Mouse (Mus musculus) c-Kit-negative CD71-positive TER-119-positive erythroid progenitor cells, embryonic 14.5 days (primary cell): Measurements from ENCODE around the gene Cpa4.

Experiments used
- DNase-seq: peaks from one replicate; pipeline ENCODE4 v3.0.0-alpha.2; 2013; ENCODE audit warnings: low read depth, low spot score

Cpa4 gene

DNA sequence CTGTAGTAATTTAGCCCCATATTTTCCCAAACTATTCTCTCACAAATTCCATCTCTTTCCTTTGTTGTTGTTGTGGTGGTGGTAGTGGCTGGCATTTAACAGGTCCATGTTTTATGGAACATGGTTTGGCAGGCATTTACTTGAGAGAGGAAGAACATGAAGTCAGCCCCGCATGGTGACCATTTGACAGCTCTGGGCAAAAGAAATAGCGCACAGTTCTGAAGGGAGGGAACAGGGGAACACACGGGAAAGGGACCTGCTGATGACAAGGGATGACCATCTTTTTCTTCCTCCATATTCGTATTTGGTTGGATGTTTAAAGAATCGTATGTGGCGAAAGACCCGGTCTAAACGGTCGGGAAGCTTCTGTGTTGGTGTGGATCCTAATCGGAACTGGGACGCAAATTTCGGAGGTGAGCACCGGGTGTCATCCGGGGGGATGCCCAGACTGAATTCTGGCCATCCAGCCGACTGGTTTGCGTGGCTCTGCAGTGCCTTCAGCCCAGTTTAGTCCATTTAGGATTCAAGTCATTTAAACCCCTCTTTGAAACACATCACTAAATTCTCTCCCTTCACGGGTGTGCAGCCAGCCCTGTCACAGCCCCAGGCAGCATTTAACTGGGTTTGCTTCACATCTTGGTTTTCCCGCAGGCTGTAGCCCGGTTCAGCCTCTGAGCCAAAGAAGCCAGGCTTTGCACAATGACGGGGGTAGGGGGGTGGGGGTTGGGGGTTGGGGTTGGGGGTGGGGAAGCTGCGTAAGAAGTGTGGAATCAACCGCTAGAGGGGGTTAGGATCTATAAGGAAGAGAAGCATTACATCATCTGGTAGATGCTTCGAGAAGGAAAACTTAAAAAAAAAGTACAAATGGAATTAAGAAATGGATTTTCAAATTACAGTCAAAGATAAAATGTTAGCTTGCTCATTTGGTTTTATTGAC is 16.3 kb upstream of the Cpa4 start:
- DNase-seq, result no peak

DNA sequence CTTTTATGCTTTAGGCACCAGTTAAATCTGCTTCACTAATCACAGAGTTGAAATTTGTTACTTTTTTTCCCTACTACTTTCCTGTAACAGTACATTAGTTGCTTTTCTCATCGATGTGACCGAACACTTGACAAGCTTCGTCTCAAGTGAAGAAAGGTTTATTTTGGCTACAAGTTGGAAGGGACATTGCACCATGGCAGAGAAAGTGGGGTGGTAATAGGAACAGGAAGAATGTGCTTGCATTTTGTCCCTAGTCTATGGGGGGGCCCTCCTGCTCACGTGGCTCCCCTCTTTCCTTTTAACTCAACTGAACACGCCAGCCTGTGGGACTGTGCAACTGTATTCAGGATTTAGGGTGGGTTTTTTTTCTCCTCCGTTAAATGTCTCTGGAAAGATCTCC is 15.5 kb upstream of the Cpa4 start:
- no peak for DNase-seq

DNA sequence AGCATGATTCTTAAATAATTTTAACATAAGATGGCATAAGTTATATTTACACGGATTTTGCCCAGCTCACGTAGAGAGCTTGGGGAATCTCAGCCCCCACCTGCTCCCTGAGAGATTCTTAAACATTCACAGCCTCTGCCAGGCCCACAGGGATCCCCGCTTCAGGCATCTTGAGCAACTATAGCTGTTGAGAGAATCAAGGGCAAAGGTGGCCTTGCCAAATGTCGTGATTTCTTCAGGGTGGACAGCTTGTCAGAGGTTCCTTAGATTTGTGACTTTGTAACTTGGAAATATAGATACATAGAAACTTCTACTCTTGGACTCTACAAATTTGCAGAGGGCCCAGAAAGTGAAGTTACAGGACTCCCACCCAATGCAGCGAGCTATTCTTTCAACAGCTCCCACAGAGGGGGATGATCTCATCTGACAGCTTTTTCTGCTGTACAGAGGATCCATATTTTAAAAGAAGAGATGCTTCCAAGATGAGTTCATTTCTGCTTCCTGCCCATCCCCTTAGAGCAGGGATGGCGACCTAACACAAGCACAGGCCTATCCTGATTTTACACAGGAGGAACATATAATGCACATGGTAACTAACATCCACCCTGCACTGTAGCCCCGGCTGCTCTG is 14.7 kb upstream of the Cpa4 start:
- DNase-seq, result no peak

DNA sequence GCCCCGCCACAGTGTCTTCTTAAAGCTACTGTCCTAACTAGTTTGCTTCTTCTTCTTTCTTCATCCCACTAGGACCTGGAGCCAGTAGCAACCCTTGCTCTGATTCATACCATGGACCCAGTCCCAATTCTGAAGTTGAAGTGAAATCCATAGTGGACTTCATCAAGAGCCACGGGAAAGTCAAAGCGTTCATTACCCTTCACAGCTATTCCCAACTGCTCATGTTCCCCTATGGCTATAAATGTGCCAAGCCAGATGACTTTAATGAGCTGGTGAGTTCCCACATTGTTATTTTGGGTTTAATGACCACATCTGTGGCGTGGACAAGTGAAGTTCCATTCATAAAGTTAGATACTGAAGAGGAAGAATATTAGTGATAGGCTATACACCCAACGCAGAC is 14.1 kb upstream of the Cpa4 start:
- no peak for DNase-seq

DNA sequence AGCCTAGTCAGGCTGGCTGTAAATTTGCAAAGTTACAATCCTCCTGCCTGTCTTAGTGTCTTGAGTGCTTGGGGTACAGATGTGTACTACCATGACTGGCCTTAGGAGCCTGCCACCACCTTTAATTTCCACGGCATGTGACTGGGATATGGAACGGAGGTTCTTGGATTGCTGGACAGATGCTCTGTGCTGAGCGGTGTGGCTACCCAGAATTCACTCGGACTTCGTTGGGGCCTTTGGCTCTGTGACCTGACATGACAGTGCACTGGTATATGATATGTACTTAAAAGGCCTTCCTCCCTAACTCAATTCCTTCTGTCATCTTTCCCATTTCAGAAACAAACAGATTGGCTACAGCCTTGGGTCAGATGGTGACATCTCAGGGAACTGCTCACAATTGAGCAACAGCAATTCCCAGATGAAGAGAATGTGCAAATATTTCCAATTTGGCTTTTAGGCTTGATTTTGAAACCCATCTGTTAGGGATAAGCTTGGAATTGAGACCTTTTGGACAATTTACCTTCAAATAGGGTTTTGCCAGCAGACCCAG is 13.5 kb upstream of the Cpa4 start:
- no peak for DNase-seq

DNA sequence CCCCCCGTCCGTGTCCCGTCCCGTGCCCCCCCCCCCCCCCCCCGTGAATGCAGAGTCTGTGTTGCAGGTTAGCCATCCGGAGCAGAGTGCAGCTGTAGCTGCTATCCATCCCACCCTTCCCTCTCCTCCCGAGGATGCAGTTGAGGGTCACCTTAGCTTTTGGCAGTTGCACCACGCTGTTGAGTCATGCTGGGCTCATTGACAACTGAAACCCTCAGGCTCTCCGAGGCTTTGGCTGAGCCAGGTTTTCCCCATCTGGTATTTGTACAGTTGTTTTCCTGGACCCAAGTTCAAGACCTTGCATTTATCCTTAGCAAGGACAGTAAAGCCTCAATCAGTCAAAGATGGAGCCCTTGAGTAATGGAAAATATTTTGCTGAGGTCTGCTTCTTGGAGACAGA is 12.1 kb upstream of the Cpa4 start:
- no peak for DNase-seq

DNA sequence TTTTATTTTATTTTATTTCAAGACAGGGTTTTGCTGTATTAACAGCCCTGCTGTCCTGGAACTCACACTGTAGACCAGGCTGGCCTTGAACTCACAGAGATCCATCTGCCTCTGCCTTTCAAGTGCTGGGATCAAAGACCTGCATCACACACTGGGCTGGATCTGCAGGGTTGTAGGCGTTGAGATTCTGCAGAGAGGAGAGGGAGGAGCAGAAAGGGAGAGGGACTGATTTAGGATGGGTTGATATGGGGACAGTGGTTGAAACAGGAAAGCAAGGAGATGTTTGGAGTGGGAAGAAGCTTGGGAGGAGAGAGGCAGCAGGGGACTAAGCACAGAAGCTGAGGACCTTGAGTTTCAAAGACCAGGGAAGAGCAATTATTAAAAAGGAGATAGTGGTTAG is 8.4 kb upstream of the Cpa4 start:
- DNase-seq, result no peak

DNA sequence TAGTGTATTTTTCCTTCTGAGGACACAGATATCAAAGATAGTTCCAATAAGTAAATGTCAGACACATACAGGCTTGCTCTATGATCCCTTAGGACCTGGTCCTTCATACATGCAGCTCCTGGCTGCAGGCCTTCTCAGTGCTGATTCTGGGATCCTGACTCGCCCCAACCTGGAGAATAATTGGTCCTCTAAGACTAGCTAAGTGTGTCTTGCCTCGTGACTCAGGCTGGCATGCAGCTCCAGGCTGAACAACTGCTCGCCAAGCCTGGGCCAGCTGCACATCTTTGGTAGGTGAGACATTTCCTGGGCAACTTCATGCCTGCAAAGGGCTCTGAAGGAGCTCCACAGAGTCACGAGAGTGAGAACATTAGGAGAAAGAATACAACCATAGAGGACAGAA is 6.0 kb upstream of the Cpa4 start:
- no peak for DNase-seq

DNA sequence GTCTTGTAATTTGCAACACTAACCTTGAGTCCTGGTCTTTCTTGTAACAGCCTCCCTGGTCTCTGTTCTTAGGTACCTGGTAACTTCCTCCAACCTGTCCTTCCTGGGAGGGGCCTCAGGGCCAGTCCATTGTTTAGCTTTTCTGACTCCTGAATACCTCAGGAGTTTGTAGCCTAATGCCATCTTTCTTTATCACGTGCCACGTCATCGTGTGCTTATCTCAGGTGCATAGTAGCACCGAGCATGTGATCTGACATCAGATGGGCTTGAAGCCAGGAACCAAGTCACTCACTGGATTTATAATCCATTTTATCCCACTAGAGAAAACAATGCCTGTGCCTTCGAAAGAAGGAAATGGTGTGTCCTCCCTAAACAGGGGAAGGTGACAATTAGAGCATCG is 4.6 kb upstream of the Cpa4 start:
- DNase-seq, result no peak

DNA sequence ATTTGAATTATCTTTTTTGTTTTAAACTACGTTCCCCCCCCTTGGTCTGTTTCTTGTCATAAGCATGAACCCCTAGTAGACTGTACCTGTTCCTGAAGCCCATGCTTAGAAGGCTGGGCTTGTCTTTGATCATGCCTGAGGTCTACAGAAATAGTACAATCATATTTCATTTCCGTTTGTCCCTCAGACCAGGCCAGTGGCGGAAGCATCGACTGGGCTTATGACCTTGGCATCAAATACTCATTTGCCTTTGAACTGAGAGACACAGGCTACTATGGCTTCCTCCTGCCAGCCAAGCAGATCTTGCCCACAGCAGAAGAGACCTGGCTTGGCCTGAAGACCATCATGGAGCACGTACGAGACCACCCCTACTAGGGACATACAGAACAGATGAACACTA is 4.1 kb upstream of the Cpa4 start:
- DNase-seq, result no peak

DNA sequence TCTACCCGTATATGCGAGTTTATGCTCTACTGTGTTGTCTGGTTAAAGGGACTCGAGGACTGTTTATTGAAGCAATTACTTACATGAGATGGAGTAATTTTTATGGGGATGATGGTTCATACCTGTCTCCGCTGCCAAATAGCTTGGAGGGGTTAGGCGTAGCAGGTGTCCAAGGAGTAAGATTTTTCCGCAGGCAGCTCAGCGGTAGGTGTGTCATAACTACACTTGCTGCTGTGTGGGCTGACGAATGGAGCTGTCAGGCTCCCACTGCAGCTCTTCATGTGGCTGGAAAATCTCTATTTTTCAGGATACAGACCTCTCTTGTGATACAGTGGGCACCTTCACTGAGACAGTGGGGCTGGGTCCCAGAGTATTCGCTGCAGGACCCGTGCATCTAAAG is 1.2 kb downstream of the Cpa4 start:
- DNase-seq, result no peak

DNA sequence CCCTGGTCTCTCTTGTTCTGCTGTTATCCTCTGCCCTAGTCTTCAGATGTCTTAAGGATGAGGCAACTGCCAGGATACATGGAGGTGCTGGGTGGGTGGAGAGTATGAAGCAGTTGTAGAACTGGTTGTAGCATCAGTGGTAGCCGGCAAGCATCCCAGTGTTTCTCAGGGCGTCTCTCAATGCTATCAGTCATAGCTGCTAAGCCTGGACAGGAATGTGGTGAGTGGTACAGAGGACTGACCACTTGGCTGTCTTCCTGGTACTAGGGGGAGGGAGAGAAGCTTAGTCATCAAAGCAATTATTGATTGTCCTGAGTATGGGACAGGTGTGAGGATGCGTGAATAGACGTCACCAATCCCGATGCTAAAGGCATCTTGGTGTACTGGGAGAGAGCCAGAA is 1.8 kb downstream of the Cpa4 start:
- DNase-seq, result no peak

DNA sequence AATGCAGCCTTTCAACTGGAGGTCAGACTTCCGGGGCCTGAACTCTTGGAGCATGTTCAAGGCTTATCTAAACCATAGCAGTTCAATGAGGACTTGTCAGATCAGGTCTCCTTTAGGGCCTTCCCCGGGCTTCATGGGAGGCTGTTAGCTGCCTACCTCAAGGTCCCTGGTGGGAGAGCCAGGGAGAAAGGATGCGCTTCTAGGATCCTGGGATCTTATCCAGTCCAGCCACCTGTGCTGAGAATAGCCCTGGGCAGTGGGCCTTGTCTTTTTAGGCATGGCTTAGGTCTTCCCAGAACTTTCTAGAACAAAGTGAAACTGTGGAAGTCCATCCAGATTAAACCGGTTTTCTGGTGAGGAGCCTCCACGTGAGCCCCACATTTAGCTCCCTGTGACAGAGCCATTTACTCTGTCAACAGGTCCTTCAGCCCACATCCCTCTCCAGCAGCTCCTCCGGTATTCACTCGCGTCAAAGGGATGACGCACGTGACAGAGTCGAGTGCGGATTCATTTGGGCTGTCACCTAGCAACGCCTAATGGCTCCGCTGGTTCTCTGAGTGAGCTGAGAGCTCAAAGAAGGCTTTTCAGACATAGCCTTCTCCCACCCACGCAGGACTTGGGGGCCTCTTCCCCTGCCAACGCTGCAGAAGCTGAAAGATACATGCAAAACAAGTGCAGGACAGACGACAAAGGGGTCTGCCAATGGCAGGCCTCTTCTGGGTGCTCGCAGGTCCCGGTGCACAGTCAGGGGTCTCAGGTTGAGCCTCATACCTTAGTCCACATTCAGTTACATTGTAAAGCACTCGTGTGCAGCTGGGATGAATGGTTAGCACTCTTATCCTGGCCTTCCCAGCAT is 4.5 kb downstream of the Cpa4 start:
- DNase-seq, result no peak

DNA sequence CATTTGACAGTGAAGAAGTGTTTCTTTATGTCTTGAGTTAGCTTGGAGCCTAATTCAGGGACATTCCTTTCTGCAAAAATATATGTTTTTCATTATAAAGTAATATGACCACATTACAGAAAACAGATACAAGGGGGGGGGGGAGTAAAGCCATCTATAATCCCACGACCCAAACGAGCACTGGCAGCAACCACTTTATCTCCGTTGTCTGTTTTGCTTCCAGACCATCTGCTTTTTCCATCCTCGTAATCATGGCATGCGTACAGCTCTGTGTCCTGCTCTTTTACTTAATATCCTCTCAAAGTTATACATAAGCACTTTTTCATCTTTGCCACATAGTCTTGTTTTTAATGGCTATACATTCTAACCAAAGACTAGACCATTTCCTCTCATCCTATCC is 5.2 kb downstream of the Cpa4 start:
- DNase-seq, result no peak

DNA sequence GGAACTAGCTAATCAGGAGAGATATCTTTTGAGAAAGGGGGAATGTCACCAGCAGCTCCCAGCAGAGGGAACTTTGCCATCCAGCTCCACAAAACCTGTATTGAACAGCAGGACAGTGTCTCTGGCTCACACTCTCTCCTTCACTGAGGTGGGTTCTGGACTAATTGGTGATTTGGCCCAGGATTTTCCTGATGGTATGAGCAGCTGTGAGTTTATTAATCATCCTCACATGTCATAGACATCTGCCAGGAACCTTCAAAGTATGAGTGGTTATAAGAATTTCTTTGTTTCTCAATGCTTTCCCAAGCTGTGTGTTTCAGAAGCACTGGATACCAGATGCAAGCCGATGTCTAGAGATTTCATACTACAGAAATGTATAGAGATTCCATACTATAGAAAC is 6.8 kb downstream of the Cpa4 start:
- no peak for DNase-seq

DNA sequence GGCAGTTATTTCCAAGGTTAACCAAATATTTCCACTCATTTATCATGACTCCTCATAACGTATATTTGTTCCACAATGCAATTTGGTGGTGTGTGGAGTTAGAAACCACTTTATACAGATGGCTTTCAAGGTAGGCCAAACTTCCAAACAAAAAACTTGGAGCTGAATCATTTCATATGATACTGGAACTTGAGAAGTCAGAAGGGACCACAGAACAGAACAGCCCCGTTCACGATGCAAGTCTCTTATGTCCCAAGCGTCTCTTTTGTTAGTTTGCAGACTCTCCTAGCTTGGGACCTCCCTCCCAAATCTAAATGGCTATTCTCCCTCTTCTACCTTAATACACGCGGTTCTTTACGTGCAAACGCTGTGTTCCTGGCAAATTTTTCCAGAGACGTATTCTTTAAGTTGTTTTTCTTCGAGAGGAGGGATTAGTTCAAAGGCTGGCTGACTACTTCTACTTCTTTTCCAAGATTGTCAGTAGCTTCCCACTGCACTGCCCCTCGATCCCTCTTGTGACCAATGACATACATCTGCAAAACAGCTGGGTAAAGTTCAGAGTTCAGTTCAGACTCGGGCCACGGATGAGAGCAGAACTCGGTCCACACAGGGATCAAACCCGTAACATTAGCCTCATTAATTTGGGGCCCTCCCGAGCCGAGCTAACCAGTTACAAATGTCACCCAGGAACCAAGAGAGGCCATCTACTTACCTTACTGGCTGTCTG is 8.5 kb downstream of the Cpa4 start:
- DNase-seq, result no peak

DNA sequence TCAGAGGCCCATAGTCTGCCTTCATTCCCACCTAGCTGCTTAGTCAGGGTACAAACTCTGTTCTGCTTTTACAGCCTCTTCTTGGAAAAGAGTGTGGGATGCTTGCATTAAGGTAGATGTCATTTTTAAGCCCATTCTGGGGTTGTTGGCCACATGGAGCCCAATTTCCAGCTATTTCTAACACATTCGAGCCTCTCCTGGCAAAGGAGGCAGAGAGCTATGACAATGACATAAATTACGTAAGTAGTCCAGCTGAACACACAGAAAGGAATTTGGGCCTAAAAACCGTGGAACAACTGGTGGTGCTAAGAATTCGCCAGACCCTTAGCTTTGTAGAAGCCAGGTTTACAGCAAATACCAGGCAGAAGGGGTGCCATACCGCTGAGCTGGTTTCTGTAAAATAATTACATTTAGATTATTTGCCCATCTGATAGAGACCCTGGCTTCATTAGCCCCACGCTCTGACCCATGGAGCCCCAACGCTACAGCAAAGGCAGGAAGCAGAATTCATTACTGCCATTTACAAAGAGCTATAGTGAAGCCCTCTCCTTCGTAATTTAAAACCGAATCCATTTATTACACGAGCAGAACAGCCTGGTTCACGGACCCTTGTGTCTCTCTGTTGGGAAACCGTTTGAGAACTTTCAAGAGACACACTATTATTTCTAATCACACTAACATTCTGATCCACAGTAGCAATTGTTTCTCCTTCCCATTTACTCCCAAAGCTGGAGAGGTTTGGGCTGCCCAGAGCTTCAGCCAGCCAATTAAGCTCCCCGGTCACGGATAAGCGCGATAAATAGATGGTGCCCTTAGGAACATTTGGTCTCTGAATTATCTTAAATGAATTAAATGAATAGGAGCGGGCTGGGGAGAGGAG is 12.0 kb downstream of the Cpa4 start:
- DNase-seq, result no peak

DNA sequence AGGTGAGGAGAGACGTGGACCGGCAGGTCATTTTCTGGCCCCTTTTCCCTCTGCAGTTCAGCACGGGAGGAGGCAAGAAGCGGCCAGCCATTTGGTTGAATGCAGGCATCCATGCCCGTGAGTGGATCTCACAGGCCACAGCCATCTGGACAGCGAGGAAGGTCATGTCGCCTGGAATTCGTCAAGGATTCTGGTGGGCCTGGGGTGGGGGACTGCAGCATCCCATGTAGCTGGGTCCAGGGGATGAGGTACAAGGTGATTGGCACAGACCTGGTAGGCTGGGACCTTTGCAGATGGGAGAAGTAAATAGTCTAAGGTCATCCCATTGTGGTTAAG is 12.6 kb downstream of the Cpa4 start:
- no peak for DNase-seq

DNA sequence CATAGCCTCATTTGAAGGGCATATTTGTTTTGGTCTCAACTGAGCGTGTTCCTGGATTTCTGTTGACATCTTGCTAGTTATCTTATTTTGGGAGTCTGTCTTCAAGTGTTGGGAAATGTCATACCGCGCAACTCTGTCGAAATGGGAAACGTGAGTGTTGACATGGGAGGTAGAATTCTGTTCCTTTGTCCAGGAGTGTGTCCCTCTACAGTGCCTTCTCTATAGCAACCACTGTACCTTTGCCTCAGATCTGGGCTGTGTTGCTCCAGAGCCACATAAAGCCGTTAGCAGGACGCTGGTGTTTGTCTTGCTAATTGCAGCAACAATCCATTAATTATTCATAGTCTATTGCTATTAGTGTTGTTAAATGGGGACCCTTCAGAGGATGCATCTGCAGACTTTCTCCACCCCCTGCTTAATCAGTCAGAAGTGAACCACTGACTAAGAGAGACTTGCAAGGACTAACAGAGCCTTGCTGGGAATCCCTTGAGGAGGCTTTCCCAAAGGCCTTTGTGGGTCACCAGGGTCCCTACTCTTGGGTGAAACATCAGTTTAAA is 18.8 kb downstream of the Cpa4 start:
- no peak for DNase-seq

DNA sequence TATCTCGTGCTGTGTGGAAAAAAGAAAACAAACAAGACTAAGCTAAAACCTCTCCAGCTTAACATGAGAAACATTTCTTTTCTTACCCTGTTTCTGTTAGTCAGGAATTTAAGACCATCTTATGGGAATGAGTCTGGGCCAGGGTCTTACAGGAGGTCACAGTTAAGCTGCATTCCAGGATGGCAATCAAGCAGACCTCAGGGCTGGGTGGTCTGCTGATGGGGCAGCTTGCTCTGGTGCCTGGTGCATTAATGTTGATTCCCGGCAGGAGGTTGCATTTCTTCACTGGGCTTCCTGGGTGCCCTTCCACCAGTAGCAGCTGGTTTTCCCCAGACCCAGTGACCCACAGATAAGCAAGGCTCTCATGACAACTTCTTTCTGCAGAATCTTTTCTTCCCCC is 21.6 kb downstream of the Cpa4 start:
- no peak for DNase-seq
